Mouse (Mus musculus) kidney, adult 2 months (tissue): ENCODE measurements around the gene Tmbim1.

Experiments
- CTCF ChIP-seq: fragments of 200-500 bp; conservative IDR thresholded peaks from 2 replicates; pipeline ENCODE4 v1.5.1; 2011; ENCODE audit warnings: low read depth, mild to moderate bottlenecking, control low read depth, low read length, moderate library complexity, mixed read lengths; ENCODE audit not compliant: insufficient read depth, insufficient read length
- POLR2A ChIP-seq: fragments of 200-500 bp; IDR thresholded peaks from one replicate; pipeline ENCODE4 v1.6.1; 2011; ENCODE audit warnings: low read depth, low read length, control low read depth

GRCm38 (mm10) chr1:74240311-74240710 lies 65.1 kb downstream of the Tmbim1 start:
- TF ChIP-seq POLR2A (no peak), CTCF (no peak)
